Mouse (Mus musculus): ENCODE data around the gene Cd2. TPM values are rescaled to one million over a fixed set of nuclear protein-coding genes. Genes with fewer than 3 reads are reported as not detected.

The Cd2 gene
- total and polyA plus RNA-seq, 3 experiments: 0.33 TPM; not detected in 2

GRCm38 (mm10) chr3:101279561-101279960 lies 8.2 kb downstream of the Cd2 start:
- no peaks in the 10 kb centered on the region for H3K9me3 ChIP-seq (replicated peaks)
- TF ChIP-seq GATA1 (IDR thresholded peaks at IDR 0.05; ENCODE audit: borderline replicate concordance, low read length) (no peak), TAL1 (conservative IDR thresholded peaks at IDR 0.05; ENCODE audit: low read depth, low read length) (no peak), GATA2 (IDR thresholded peaks at IDR 0.05; ENCODE audit: borderline replicate concordance, low read depth, low read length) (no peak), CTCF (IDR thresholded peaks at IDR 0.05; ENCODE audit: low read depth, low read length) (no peak), POLR2AphosphoS5 (IDR thresholded peaks at IDR 0.05; ENCODE audit: insufficient replicate concordance, low read depth, low read length) (no peak)
- no peaks in the 10 kb centered on the region for H3K4me1 ChIP-seq (ENCODE audit: insufficient read depth, low read depth, low read length)
- DNase-seq (ENCODE audit: low spot score) (no peak), ATAC-seq (ENCODE audit: extremely low read depth, insufficient number of reproducible peaks, low FRiP score, poor library complexity, severe bottlenecking) (no peak)
- H3K36me3 ChIP-seq (replicated peaks): no peaks in the 10 kb centered on the region
- no peak overlapping the region for H3K4me3 ChIP-seq (ENCODE audit: low read depth, low read length)
- peaks cover 53% of the 10 kb centered on the region for H3K27me3 ChIP-seq (ENCODE audit: insufficient read depth, low read length)

- DNase-seq (ENCODE audit: low spot score): no peak
- no peaks in the 10 kb centered on the region for H3K4me1 ChIP-seq (ENCODE audit: insufficient read depth, low read depth, low read length)
- H3K27me3 ChIP-seq (ENCODE audit: insufficient read depth, low read length): peaks cover 53% of the 10 kb centered on the region
- H3K4me3 ChIP-seq (ENCODE audit: low read depth, low read length): no peak overlapping the region
- H3K36me3 ChIP-seq (replicated peaks): no peaks in the 10 kb centered on the region
- TF ChIP-seq CTCF (IDR thresholded peaks at IDR 0.05; ENCODE audit: low read depth, low read length) (no peak), TAL1 (conservative IDR thresholded peaks at IDR 0.05; ENCODE audit: low read depth, low read length) (no peak), POLR2AphosphoS5 (IDR thresholded peaks at IDR 0.05; ENCODE audit: insufficient replicate concordance, low read depth, low read length) (no peak), GATA2 (IDR thresholded peaks at IDR 0.05; ENCODE audit: borderline replicate concordance, low read depth, low read length) (no peak), GATA1 (IDR thresholded peaks at IDR 0.05; ENCODE audit: borderline replicate concordance, low read length) (no peak)
- no peaks in the 10 kb centered on the region for H3K9me3 ChIP-seq (replicated peaks)
- ATAC-seq (ENCODE audit: extremely low read depth, insufficient number of reproducible peaks, low FRiP score, poor library complexity, severe bottlenecking): no peak
Measured at GRCm38 (mm10) chr3:101278396-101278795, 9.3 kb downstream of the Cd2 start.

- Histone ChIP-seq H3K27me3 (ENCODE audit: insufficient read depth, low read length) (peaks cover 53% of the 10 kb centered on the region), H3K9me3 (replicated peaks) (no peaks in the 10 kb centered on the region), H3K4me3 (ENCODE audit: low read depth, low read length) (no peak overlapping the region), H3K36me3 (replicated peaks) (no peaks in the 10 kb centered on the region), H3K4me1 (ENCODE audit: insufficient read depth, low read depth, low read length) (no peaks in the 10 kb centered on the region)
- TF ChIP-seq TAL1 (conservative IDR thresholded peaks at IDR 0.05; ENCODE audit: low read depth, low read length) (no peak), CTCF (IDR thresholded peaks at IDR 0.05; ENCODE audit: low read depth, low read length) (no peak), GATA1 (IDR thresholded peaks at IDR 0.05; ENCODE audit: borderline replicate concordance, low read length) (no peak)
- ATAC-seq (ENCODE audit: extremely low read depth, insufficient number of reproducible peaks, low FRiP score, poor library complexity, severe bottlenecking) (no peak), DNase-seq (ENCODE audit: low spot score) (no peak)
Measured at GRCm38 (mm10) chr3:101277830-101278229, 9.9 kb downstream of the Cd2 start.

- ATAC-seq (ENCODE audit: extremely low read depth, insufficient number of reproducible peaks, low FRiP score, poor library complexity, severe bottlenecking) (no peak), DNase-seq (ENCODE audit: low spot score) (no peak)
- Histone ChIP-seq H3K36me3 (replicated peaks) (no peaks in the 10 kb centered on the region), H3K9me3 (replicated peaks) (no peaks in the 10 kb centered on the region), H3K4me1 (ENCODE audit: insufficient read depth, low read depth, low read length) (no peaks in the 10 kb centered on the region), H3K4me3 (ENCODE audit: low read depth, low read length) (no peak overlapping the region), H3K27me3 (ENCODE audit: insufficient read depth, low read length) (peaks cover 44% of the 10 kb centered on the region)
- TF ChIP-seq TAL1 (conservative IDR thresholded peaks at IDR 0.05; ENCODE audit: low read depth, low read length): no peak
- no peak for TF ChIP-seq POLR2AphosphoS5 (IDR thresholded peaks at IDR 0.05; ENCODE audit: insufficient replicate concordance, low read depth, low read length)
- no peak for TF ChIP-seq CTCF (IDR thresholded peaks at IDR 0.05; ENCODE audit: low read depth, low read length)
- TF ChIP-seq GATA1 (IDR thresholded peaks at IDR 0.05; ENCODE audit: borderline replicate concordance, low read length): no peak
- no peak for TF ChIP-seq GATA2 (IDR thresholded peaks at IDR 0.05; ENCODE audit: borderline replicate concordance, low read depth, low read length)
Measured at GRCm38 (mm10) chr3:101276501-101277320, 11.0 kb downstream of the Cd2 start.

GRCm38 (mm10) chr3:101275636-101276300 lies 12.0 kb downstream of the Cd2 start:
- Histone ChIP-seq H3K4me3 (ENCODE audit: low read depth, low read length) (no peak overlapping the region), H3K27me3 (ENCODE audit: insufficient read depth, low read length) (peaks cover 40% of the 10 kb centered on the region), H3K36me3 (replicated peaks) (no peaks in the 10 kb centered on the region), H3K9me3 (replicated peaks) (no peaks in the 10 kb centered on the region), H3K4me1 (ENCODE audit: insufficient read depth, low read depth, low read length) (no peaks in the 10 kb centered on the region)
- ATAC-seq (ENCODE audit: extremely low read depth, insufficient number of reproducible peaks, low FRiP score, poor library complexity, severe bottlenecking) (no peak), DNase-seq (ENCODE audit: low spot score) (no peak)
- no peak for TF ChIP-seq TAL1 (conservative IDR thresholded peaks at IDR 0.05; ENCODE audit: low read depth, low read length)
- no peak for TF ChIP-seq CTCF (IDR thresholded peaks at IDR 0.05; ENCODE audit: low read depth, low read length)
- TF ChIP-seq GATA2 (IDR thresholded peaks at IDR 0.05; ENCODE audit: borderline replicate concordance, low read depth, low read length): no peak

GRCm38 (mm10) chr3:101274794-101275193 lies 12.9 kb downstream of the Cd2 start:
- Histone ChIP-seq H3K36me3 (replicated peaks) (no peaks in the 10 kb centered on the region), H3K4me1 (ENCODE audit: insufficient read depth, low read depth, low read length) (no peaks in the 10 kb centered on the region), H3K9me3 (replicated peaks) (no peaks in the 10 kb centered on the region), H3K4me3 (ENCODE audit: low read depth, low read length) (no peak overlapping the region), H3K27me3 (ENCODE audit: insufficient read depth, low read length) (peaks cover 34% of the 10 kb centered on the region)
- TF ChIP-seq TAL1 (conservative IDR thresholded peaks at IDR 0.05; ENCODE audit: low read depth, low read length) (no peak), GATA1 (IDR thresholded peaks at IDR 0.05; ENCODE audit: borderline replicate concordance, low read length) (no peak), CTCF (IDR thresholded peaks at IDR 0.05; ENCODE audit: low read depth, low read length) (no peak), POLR2AphosphoS5 (IDR thresholded peaks at IDR 0.05; ENCODE audit: insufficient replicate concordance, low read depth, low read length) (no peak), GATA2 (IDR thresholded peaks at IDR 0.05; ENCODE audit: borderline replicate concordance, low read depth, low read length) (no peak)
- no peak for DNase-seq (ENCODE audit: low spot score)
- ATAC-seq (ENCODE audit: extremely low read depth, insufficient number of reproducible peaks, low FRiP score, poor library complexity, severe bottlenecking): no peak

All from G1E (cell line).